Mouse (Mus musculus): Measurements from ENCODE around the gene Trio.

DNA sequence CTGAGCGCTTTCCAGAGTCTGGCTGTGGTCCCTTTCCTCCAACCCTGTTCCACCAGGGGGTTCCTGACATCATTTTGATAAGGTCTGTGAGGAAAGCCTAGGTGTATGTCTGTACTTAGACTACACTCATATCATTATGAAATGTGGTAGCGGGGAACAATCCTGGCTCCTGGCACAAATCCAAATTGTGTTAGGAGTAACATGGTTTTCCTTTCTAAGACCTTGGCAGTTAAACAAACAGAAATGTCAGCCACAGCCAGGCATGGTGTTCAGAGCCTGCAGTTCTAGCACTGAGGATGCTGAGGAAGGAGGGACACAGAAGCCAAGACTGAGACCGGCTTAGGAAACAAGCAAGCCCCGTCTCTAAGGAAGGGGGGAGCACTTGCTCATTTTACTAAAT is 119.2 kb downstream of the Trio start:
- TF ChIP-seq CTCF (IDR thresholded peaks at IDR 0.05; ENCODE audit: extremely low read depth, insufficient read depth, low read length) (no peak), POLR2A (IDR thresholded peaks at IDR 0.05; ENCODE audit: extremely low read depth, insufficient read depth, low read length) (no peak)
